Mouse (Mus musculus) intestine, embryonic 16.5 days (tissue): ENCODE data around the gene Cd4. TPM values are rescaled to one million over a fixed set of nuclear protein-coding genes. Genes with fewer than 3 reads are reported as not detected.

Experiments
- ATAC-seq: fragments of 200-750 bp; cut with Nextera tagmentation; 2 replicates; pipeline ENCODE4 v1.8.0; 2017; ENCODE audit warnings: moderate TSS enrichment, moderate library complexity
- H3K27ac ChIP-seq: fragments of 300-500 bp; sonication (generic); 2 replicates; pipeline ENCODE4 v1.5.1; 2014; ENCODE audit warnings: mild to moderate bottlenecking, low read length
- H3K27me3 ChIP-seq: fragments of 300-500 bp; sonication (generic); replicated peaks from 2 replicates; pipeline ENCODE4 v1.6.1; 2014; ENCODE audit warnings: low read length, control low read depth, mixed read lengths; ENCODE audit not compliant: control insufficient read depth, insufficient read depth
- H3K36me3 ChIP-seq: fragments of 300-500 bp; sonication (generic); 2 replicates; pipeline ENCODE4 v1.6.1; 2014; ENCODE audit warnings: low read length, control low read depth; ENCODE audit not compliant: control insufficient read depth, insufficient read depth
- H3K4me1 ChIP-seq: fragments of 300-500 bp; sonication (generic); 2 replicates; pipeline ENCODE4 v1.6.1; 2014; ENCODE audit warnings: low read length, control low read depth, mixed read lengths; ENCODE audit not compliant: control insufficient read depth, insufficient read depth
- H3K4me2 ChIP-seq: fragments of 300-500 bp; sonication (generic); 2 replicates; pipeline ENCODE4 v1.6.1; 2014; ENCODE audit warnings: low read depth, low read length, control low read depth
- H3K4me3 ChIP-seq: fragments of 300-500 bp; sonication (generic); 2 replicates; pipeline ENCODE4 v1.5.1; 2014; ENCODE audit warnings: mild to moderate bottlenecking, low read length
- H3K9ac ChIP-seq: fragments of 300-500 bp; sonication (generic); 2 replicates; pipeline ENCODE4 v1.6.1; 2014; ENCODE audit warnings: low read depth, low read length
- H3K9me3 ChIP-seq: fragments of 300-500 bp; sonication (generic); 2 replicates; pipeline ENCODE4 v1.6.1; 2016; ENCODE audit warnings: low read length, control low read depth; ENCODE audit not compliant: control insufficient read depth
- WGBS: fragments of 180-500 bp; shearing (Covaris S2); extraction: QIAGEN DNeasy Blood & Tissue Kit; methylation state at CpG from one replicate; pipeline ENCODE4 v1.1.7; 2014; 5-methylcytosine and 5-hydroxymethylcytosine counted together
- polyA plus RNA-seq: library from polyadenylated mRNA; unstranded; fragments of >200 nt; fragmentation: Nextera tagmentation; extraction: Ambion mirVana; gene quantifications from 2 replicates; pipeline ENCODE4 v1.2.1, GENCODE M21; 2015

The Cd4 gene
- polyA plus RNA-seq, 1 experiment from 2014 or later, result 0.44 TPM

- 23% methylated on average over 10 of the region's 10 CpGs for WGBS
- no peak for ATAC-seq
- peaks cover 10% of the 10 kb centered on the region for H3K4me1 ChIP-seq
- H3K27me3 ChIP-seq, result no peaks in the 10 kb centered on the region
- H3K9me3 ChIP-seq, result no peaks in the 10 kb centered on the region
- peak overlapping the region; percentile 76 for H3K4me3 ChIP-seq
- H3K36me3 ChIP-seq, result peaks cover 23% of the 10 kb centered on the region
- H3K9ac ChIP-seq, result peak overlapping the region; percentile 73
- peak overlapping the region; percentile 20; the same call in 1 of the 2 replicates for H3K27ac ChIP-seq
- H3K4me2 ChIP-seq, result peak overlapping the region; percentile 85
Measured at GRCm38 (mm10) chr6:124828101-124828592, 59.9 kb downstream of the Cd4 start.

GRCm38 (mm10) chr6:124822049-124822448, 66.0 kb downstream of the Cd4 start:
- ATAC-seq, result no peak
- Histone ChIP-seq H3K9ac (no peak overlapping the region), H3K9me3 (no peaks in the 10 kb centered on the region), H3K27me3 (no peaks in the 10 kb centered on the region), H3K4me2 (no peak overlapping the region), H3K4me3 (no peak overlapping the region), H3K4me1 (no peaks in the 10 kb centered on the region; the same call in 1 of the 2 replicates), H3K27ac (no peak overlapping the region), H3K36me3 (peaks cover 41% of the 10 kb centered on the region)
- 92% methylated on average over 4 of the region's 4 CpGs for WGBS

- H3K4me2 ChIP-seq, result no peak overlapping the region
- 89% methylated on average over 5 of the region's 5 CpGs for WGBS
- no peak overlapping the region for H3K9ac ChIP-seq
- no peaks in the 10 kb centered on the region for H3K4me1 ChIP-seq
- no peaks in the 10 kb centered on the region for H3K27me3 ChIP-seq
- H3K4me3 ChIP-seq, result no peak overlapping the region
- no peak overlapping the region for H3K27ac ChIP-seq
- no peaks in the 10 kb centered on the region for H3K9me3 ChIP-seq
- peaks cover 47% of the 10 kb centered on the region for H3K36me3 ChIP-seq
- no peak for ATAC-seq
Measured at GRCm38 (mm10) chr6:124820891-124821290, 67.1 kb downstream of the Cd4 start.

- Histone ChIP-seq H3K27ac (no peak overlapping the region), H3K4me3 (no peak overlapping the region), H3K9ac (no peak overlapping the region), H3K4me1 (peaks cover 14% of the 10 kb centered on the region), H3K4me2 (no peak overlapping the region), H3K36me3 (peaks cover 31% of the 10 kb centered on the region), H3K27me3 (no peaks in the 10 kb centered on the region), H3K9me3 (no peaks in the 10 kb centered on the region)
- WGBS, result 87% methylated on average over 8 of the region's 8 CpGs
- ATAC-seq, result no peak
Measured at GRCm38 (mm10) chr6:124817971-124818370, 70.0 kb downstream of the Cd4 start.

- ATAC-seq, result no peak
- Histone ChIP-seq H3K27ac (no peak overlapping the region), H3K4me3 (no peak overlapping the region), H3K27me3 (no peaks in the 10 kb centered on the region), H3K9ac (no peak overlapping the region), H3K9me3 (no peaks in the 10 kb centered on the region), H3K36me3 (peaks cover 27% of the 10 kb centered on the region), H3K4me2 (no peak overlapping the region), H3K4me1 (peaks cover 14% of the 10 kb centered on the region)
- 96% methylated on average over 8 of the region's 8 CpGs for WGBS
Measured at GRCm38 (mm10) chr6:124817563-124817962, 70.5 kb downstream of the Cd4 start.

GRCm38 (mm10) chr6:124817125-124817524, 70.9 kb downstream of the Cd4 start:
- Histone ChIP-seq H3K27me3 (no peaks in the 10 kb centered on the region), H3K9me3 (no peaks in the 10 kb centered on the region), H3K4me3 (no peak overlapping the region), H3K36me3 (peaks cover 27% of the 10 kb centered on the region), H3K4me1 (peaks cover 18% of the 10 kb centered on the region), H3K9ac (no peak overlapping the region), H3K4me2 (no peak overlapping the region), H3K27ac (no peak overlapping the region)
- no peak for ATAC-seq
- WGBS, result 94% methylated on average over 11 of the region's 11 CpGs

- H3K36me3 ChIP-seq, result peaks cover 29% of the 10 kb centered on the region
- no peak overlapping the region for H3K4me2 ChIP-seq
- 83% methylated on average over 4 of the region's 4 CpGs for WGBS
- no peak overlapping the region for H3K27ac ChIP-seq
- no peak overlapping the region for H3K9ac ChIP-seq
- no peaks in the 10 kb centered on the region for H3K9me3 ChIP-seq
- peaks cover 22% of the 10 kb centered on the region for H3K4me1 ChIP-seq
- no peaks in the 10 kb centered on the region for H3K27me3 ChIP-seq
- H3K4me3 ChIP-seq, result no peak overlapping the region
- ATAC-seq, result no peak
Measured at GRCm38 (mm10) chr6:124816611-124817010, 71.4 kb downstream of the Cd4 start.

- Histone ChIP-seq H3K27ac (peak overlapping the region; percentile 31; the same call in 1 of the 2 replicates), H3K9me3 (no peaks in the 10 kb centered on the region), H3K27me3 (no peaks in the 10 kb centered on the region), H3K4me2 (peak overlapping the region; percentile 63; the same call in 1 of the 2 replicates), H3K4me1 (peaks cover 27% of the 10 kb centered on the region), H3K36me3 (peaks cover 25% of the 10 kb centered on the region), H3K4me3 (no peak overlapping the region; the same call in 1 of the 2 replicates), H3K9ac (0 out of 2 replicates have a peak overlapping the region, but pooled peaks have one; percentile 40)
- 58% methylated on average over 9 of the region's 9 CpGs for WGBS
- ATAC-seq, result no peak
Measured at GRCm38 (mm10) chr6:124814858-124815774, 72.9 kb downstream of the Cd4 start.
